Mouse (Mus musculus): ENCODE measurements around the gene Dusp16.

- no peak for TF ChIP-seq CTCF (IDR thresholded peaks at IDR 0.05; ENCODE audit: control insufficient read depth, insufficient read depth, insufficient read length)
- no peak for TF ChIP-seq FOSL1 (IDR thresholded peaks at IDR 0.05; ENCODE audit: insufficient read depth, low read length, poor library complexity, severe bottlenecking)
- no peak for TF ChIP-seq CEBPB (IDR thresholded peaks at IDR 0.05; ENCODE audit: low read depth)
- no peak for TF ChIP-seq MYOD1 (IDR thresholded peaks at IDR 0.05; ENCODE audit: control insufficient read depth, insufficient read length, low read depth)
Measured at GRCm38 (mm10) chr6:134838111-134838510, 45.7 kb upstream of the Dusp16 start.

Measured in C2C12 (cell line).